Mouse (Mus musculus) kidney, postnatal 4 days (tissue): ENCODE data around the gene Traf2.

Experiments used
- DNase-seq, 2 experiments: peaks; one replicate each; pipeline ENCODE4 v3.0.0; 2021; ENCODE audit warnings: mixed read lengths in 2 of 2

The Traf2 gene

GRCm38 (mm10) chr2:25541644-25542367, 4.9 kb downstream of the Traf2 start:
- DNase-seq, result no peak

DNA sequence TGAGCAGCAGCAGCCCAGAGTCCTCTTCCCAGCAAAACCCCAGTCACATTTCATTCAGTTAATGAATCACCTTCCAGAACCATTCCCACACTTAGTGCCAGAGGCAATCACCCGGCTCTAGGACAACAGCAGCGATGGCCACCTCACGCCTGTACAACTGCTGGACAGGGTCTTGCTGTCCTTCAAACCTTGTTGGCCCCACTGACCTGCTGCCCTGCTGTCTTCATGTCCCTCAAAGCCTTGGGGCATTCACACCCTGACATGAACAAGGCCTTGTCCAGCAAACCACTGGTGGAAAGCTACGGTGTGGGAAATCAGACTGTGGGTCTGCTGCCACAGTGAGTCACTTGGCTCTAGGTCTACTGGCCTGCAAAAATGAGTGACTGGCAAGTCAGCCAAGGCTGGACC, 6.2 kb downstream of the Traf2 start:
- peak in 1 of 2 experiments; percentile 50 for DNase-seq

- no peak for DNase-seq
Measured at GRCm38 (mm10) chr2:25536531-25536930, 10.2 kb downstream of the Traf2 start.

DNA sequence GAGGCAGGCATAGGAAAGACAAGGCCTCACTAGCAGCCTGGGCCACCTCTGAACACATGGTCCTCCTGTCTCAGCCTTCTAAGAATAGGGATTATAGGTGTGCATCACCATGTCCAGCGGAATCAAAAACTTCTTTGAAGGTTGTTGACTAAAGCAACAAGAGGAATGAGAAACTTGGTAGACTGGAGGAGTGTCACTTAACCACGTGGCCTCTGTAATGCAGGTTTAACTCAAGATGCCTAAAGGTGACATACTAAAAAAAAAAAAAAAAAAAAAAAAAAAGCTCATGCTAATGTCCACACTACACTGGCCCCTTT, 11.9 kb downstream of the Traf2 start:
- DNase-seq, result no peak

- DNase-seq, result peak; percentile 25 to 51
Measured at GRCm38 (mm10) chr2:25534178-25534865, 12.4 kb downstream of the Traf2 start.

DNA sequence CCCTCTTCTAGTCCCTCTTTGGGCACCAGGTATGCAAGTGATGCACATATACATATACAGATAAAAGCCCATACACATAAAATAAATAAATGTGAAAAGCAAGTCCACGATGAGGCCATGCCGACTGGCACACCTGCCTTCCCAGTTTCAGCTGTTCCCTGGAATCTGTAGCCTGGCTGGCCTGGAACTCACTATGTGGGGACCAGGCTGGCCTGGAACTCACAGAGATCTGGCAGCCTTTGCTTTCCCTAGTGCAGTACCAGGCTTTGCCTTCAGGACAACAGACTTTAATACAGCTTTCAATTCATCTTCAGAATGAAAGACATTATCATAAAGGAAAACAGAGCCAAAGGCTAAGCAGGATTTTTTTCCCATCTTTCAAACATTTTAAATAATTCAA, 13.0 kb downstream of the Traf2 start:
- no peak for DNase-seq

DNA sequence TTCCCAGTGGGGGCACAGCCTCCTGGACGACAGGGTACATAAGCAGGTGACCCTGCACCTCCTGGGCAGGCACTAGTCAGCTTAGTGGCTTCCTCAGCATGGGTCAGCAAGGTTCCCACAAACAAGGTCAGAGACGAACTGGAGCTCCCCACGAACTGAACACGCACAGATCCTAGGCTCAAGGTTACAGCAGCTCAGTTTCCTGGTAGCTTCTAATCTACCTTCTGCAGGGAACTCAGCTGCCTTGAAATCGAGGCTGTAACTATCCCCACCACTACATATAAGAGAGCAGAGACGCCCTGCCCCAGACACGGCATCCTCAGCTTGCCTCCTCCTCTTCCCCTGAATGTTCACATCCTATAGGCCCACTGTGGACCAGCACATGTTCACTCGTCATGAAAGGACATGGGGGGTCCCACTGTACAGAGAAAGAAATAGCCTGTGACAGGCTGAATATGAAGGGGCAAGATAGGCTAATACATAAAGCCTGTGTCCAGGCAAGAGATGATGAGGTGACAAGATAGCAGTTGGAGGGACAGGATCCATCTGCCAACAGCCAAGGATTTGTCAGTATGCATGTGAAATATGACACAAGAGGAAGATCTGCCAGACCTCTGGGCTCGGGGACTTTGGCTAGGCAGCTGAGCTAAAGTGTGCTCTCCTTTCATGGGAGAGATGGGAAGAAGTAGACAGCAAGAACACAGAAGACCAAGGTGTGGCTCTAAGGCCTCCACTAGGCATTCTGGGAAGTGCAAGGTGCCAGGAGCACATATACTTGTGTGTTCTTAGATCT, 20.0 kb downstream of the Traf2 start:
- no peak for DNase-seq

DNA sequence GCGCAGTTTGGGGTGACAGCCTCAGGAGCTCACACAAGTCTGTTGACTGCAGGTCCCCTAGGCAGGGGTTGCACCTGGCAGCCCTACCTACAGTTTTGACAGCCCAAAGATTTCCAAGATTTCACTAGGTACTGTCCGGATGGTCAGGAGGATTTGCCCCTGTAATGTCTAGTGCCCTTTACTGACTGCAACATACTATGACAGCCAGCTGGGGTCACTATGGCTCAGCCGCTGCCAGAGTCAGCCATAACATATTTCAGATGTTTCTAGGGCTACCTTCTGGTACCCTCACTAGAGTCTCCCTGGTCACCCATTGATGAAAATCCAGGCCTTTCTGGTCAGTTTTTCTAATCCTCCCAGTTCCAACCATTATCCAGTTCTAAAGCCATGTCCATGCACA, 36.8 kb downstream of the Traf2 start:
- DNase-seq, result no peak

DNA sequence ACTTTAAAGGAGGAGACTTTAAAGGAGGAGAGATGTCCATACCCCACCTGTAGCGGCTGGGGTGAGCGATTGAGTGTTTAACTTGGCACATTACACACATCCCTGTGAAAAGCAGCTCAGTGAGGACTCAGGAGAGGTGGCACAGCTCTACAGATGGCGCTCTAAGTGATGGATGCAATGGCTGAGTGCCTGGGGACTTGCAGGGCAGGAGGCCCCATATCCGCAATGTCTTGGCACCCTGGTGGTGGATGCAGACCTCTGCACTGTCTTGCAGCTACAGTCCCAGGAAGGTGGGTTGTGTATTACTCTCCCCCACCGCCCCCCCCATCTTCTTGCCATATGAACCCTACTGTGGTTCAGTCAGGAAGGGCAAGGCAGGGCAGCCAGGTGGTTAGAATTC, 39.8 kb downstream of the Traf2 start:
- DNase-seq, result peak; percentile 57 to 68

DNA sequence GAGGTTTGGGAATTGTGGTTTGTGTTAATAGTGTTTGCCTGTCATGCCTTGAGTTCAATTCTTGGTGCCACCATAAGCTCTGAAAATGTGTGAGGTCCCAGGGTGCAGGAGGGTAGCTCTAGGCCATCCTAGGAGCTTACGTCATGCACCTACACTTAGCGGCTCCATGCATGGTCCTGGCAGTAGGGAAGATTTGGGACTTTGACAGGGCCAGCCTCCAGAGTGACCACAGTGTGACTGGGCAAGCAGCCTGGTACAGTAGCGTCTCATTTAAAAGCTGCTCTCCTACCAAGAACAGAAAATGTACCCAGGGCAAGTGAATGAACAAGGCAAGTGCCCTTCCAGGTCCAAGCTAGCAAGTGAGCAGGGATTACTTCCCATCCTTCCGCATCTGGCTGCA, 40.9 kb downstream of the Traf2 start:
- no peak for DNase-seq

DNA sequence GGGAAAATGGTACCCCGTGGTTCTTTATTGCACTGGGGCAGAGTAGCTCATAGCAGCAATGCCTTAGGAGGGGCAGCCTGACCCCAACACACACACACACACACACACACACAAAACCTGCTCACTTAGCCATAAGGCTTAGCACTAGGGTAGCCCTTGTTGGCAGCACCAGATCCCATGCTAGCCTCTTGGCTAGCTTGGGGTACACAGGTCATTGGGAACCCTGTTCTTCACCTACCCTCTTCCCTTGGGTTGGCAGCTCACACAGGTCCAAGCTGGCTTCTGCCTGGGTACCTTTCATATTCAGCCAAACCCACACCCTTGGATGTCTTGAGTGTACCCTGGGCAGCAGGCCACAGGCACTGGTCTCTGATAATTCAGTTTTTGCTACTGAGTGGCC, 41.7 kb downstream of the Traf2 start:
- no peak for DNase-seq

DNA sequence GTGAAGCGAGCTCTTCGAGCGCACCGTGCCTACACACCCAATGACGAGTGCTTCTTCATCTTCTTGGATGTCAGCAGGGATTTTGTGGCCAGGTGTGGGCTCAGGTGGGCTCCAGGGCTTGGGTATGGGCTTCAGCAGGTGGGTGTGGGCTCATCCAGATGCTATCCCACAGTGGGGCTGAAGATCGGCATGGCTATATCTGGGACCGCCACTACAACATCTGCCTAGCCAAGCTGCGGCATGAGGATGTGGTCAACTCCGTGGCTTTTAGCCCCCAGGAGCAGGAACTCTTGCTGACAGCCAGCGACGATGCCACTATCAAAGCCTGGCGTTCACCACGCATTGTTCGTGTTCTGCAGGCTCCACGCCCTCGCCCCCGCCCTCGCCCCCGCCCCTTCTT, 42.2 kb downstream of the Traf2 start:
- no peak for DNase-seq

GRCm38 (mm10) chr2:25502726-25503125, 44.0 kb downstream of the Traf2 start:
- no peak for DNase-seq

DNA sequence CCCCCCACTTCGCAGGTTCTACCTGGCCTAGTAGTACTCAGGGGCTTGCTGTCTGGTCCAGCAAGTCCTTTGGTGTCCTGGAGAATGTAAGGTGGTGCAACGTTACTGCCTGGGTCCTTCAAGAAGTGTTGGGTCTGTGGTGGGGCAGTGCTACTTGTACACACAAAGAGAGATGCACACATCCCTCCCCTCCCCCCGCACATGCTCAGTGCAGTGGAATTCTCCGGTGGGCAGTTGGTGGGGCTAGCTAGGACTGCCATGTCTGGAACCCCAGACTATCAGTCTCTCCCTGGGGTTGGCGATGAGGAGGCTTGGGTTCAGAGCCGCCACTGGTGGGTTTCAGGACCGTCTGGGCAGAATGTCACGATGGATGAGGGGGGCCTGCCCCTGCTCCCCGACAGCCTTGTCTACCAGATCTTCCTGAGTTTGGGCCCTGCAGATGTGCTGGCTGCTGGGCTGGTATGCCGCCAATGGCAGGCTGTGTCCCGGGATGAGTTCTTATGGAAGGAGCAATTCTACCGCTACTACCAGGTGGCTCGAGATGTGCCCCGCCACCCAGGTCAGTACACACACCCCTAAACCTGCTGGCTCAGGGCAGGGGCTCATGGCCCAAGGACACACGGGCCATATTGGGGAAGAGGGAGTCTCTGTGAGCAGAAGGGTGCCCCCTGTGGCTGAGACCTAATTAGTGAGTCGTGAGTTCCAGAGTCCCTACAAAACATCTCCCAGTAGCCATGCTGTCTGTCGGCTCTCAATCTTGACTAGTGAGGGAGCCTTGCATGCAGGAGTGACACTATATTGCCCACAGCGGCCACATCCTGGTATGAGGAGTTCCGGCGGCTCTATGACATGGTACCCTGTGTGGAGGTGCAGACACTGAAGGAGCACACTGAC, 44.9 kb downstream of the Traf2 start, which contains the start of gene C8g:
Gene C8g, minus strand, starts transcription at position 127 of the 894 bp plus-strand sequence.
- peak in 1 of 2 experiments; percentile 35 for DNase-seq

- peak; percentile 85 to 93 for DNase-seq
Measured at GRCm38 (mm10) chr2:25500576-25501405, 45.9 kb downstream of the Traf2 start, which contains the start of gene Fbxw5. Gene Fbxw5 (plus strand): TSS chr2:25500750.

GRCm38 (mm10) chr2:25500071-25500575, 46.6 kb downstream of the Traf2 start:
- no peak for DNase-seq

DNA sequence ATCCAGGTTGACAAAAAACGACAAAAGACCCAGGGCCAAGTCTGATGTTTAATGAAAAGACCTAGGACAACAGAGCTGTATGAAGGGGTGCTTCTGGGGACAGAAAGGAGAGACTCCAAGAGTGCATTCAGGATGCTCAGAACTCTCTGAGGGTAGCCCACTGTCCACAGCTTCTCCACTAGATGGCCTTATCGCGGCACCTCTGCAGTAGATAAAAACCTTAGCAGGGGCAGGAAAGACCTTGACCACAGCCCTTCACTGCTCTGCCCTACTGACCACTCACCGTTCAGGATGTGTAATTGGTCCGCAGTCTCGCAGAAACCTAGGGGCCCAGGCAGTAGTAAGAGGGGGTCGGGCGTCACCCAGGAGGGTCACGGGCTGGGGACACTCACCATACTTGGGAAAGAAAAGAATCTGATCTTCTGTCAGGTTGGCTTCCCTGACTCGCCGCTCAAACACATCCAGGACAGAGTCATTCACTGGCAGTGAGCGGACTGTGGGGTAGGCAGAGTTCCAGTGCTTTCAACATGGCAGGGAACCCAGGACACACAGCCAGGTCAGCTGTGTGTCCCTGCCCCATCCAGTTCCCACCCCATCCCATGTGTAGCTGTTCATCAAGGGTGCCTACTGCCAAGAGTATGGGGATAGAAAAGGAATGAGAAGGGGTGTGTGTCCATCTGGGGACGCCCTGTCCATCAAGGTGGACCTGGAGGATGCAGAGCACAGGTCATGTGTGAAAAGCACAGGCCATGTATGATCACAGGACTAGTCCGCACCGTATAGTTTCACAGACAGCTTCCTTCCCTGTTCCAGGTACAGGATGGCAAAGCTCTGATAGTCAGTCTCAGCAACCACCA, 47.9 kb downstream of the Traf2 start:
- DNase-seq, result no peak

- DNase-seq, result peak in 1 of 2 experiments; percentile 19
Measured at GRCm38 (mm10) chr2:25497846-25498575, 48.7 kb downstream of the Traf2 start.

- DNase-seq, result peak in 1 of 2 experiments; percentile 47
Measured at GRCm38 (mm10) chr2:25496462-25496861, 50.3 kb downstream of the Traf2 start.
